Mouse (Mus musculus): ENCODE measurements around the gene Inafm2. TPM values are rescaled to one million over a fixed set of nuclear protein-coding genes. Genes with fewer than 3 reads are reported as not detected.

The Inafm2 gene
- polyA plus RNA-seq, 1 experiment = 28.5 TPM

GRCm38 (mm10) chr2:118764094-118764831 is 18.7 kb downstream of the Inafm2 start:
- Histone ChIP-seq H3K27ac (ENCODE audit: control insufficient read depth, insufficient read depth, low read depth, low read length, poor library complexity) (no peak overlapping the region), H3K4me3 (replicated peaks; ENCODE audit: control insufficient read depth, low read depth, low read length) (no peak overlapping the region), H3K4me1 (ENCODE audit: control insufficient read depth, insufficient read depth, low read length) (peaks cover 1% of the 10 kb centered on the region)
- TF ChIP-seq POLR2A (IDR thresholded peaks at IDR 0.05; ENCODE audit: borderline replicate concordance, control insufficient read depth, low read depth, low read length) (no peak), CTCF (IDR thresholded peaks at IDR 0.05; ENCODE audit: control insufficient read depth, insufficient read depth, low read length) (peak; percentile 33; the same call in 1 of the 2 replicates)
- 34% methylated on average over 11 of the region's 11 CpGs for WGBS

DNA sequence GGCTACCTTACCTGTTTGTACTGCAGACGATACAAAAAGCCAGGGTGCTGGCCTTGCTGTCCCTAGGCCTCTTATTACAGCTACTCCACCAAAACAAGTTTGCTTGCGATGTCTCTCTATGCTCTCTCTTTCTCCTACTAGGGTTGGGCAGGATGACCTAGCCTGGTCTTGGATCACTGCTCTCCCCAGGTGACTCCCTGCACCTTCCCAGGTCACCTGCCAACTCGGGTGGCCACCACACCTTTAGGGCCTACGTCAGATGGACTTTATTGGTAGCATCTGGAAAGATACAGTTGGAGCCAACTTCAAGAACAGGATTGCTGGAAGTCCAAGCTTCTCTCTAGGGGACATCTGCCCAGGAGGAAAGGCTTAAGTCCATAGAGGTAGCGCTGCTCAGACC is 19.3 kb downstream of the Inafm2 start:
- Histone ChIP-seq H3K4me3 (replicated peaks; ENCODE audit: control insufficient read depth, low read depth, low read length) (no peak overlapping the region), H3K27ac (ENCODE audit: control insufficient read depth, insufficient read depth, low read depth, low read length, poor library complexity) (no peak overlapping the region), H3K4me1 (ENCODE audit: control insufficient read depth, insufficient read depth, low read length) (peaks cover 1% of the 10 kb centered on the region)
- no peak for TF ChIP-seq CTCF (IDR thresholded peaks at IDR 0.05; ENCODE audit: control insufficient read depth, insufficient read depth, low read length)
- TF ChIP-seq POLR2A (IDR thresholded peaks at IDR 0.05; ENCODE audit: borderline replicate concordance, control insufficient read depth, low read depth, low read length) = no peak
- WGBS = 81% methylated on average over 5 of the region's 5 CpGs

DNA sequence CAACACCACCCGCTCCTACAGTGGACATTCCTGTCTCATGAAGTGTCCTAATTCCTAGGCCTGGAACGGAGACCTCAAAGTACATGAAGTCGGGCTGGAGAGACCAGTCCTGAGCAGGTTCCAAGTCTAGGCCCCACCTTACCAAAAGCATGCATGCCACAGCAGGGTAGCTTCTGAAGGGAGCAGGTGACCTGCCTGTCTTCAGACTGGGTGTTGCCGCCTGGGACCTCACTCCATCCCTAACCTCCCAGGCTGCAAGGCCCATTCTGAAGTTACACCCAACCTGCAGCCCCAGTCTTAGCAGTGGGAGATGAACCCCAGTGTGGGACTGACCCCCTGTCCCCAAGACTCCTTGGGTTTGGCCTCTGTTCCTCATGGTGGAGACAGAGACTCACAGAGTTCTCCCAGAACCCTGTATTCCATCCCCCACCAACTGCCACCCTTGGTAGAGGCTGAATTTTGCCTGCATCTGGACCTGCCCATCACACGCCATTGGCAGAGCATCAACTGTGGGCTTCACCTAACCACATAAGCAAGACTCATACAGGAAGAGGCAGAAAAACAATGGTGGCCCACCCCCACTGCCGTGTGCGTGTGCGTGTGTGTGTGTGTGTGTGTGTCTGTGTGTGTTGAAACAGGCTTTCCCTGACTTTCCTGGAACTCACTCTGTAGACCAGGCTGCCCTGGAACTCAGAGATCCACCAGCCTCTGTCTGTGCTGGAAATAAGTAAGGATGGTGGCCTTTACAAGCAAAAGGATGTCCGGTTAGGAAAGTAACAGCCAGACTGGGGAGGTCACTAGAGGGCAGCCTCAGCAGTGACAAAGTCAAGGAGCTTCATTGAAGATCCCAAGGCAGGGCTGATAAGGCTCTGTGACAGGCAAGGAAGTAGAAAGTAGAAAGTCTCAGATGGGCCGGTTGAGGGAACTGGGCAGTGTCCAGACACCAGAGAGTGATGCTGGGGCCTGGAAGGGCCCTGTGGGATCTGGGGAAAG is 20.8 kb downstream of the Inafm2 start:
- WGBS = 43% methylated on average over 10 of the region's 10 CpGs
- no peak for TF ChIP-seq POLR2A (IDR thresholded peaks at IDR 0.05; ENCODE audit: borderline replicate concordance, control insufficient read depth, low read depth, low read length)
- TF ChIP-seq CTCF (IDR thresholded peaks at IDR 0.05; ENCODE audit: control insufficient read depth, insufficient read depth, low read length) = no peak
- Histone ChIP-seq H3K4me3 (replicated peaks; ENCODE audit: control insufficient read depth, low read depth, low read length) (no peak overlapping the region), H3K4me1 (ENCODE audit: control insufficient read depth, insufficient read depth, low read length) (peaks cover 1% of the 10 kb centered on the region), H3K27ac (ENCODE audit: control insufficient read depth, insufficient read depth, low read depth, low read length, poor library complexity) (no peak overlapping the region)

GRCm38 (mm10) chr2:118772158-118772874 is 26.8 kb downstream of the Inafm2 start, which contains the start of gene Phgr1:
Phgr1 (plus strand) TSS chr2:118772769.
- WGBS = 63% methylated on average over 6 of the region's 6 CpGs
- TF ChIP-seq POLR2A (IDR thresholded peaks at IDR 0.05; ENCODE audit: borderline replicate concordance, control insufficient read depth, low read depth, low read length) = no peak
- no peak for TF ChIP-seq CTCF (IDR thresholded peaks at IDR 0.05; ENCODE audit: control insufficient read depth, insufficient read depth, low read length)
- no peak within 1 kb of the TSS for H3K4me3 ChIP-seq (replicated peaks; ENCODE audit: control insufficient read depth, low read depth, low read length)
- no peaks in the 10 kb centered on the region for H3K4me1 ChIP-seq (ENCODE audit: control insufficient read depth, insufficient read depth, low read length)
- no peak within 1 kb of the TSS for H3K27ac ChIP-seq (ENCODE audit: control insufficient read depth, insufficient read depth, low read depth, low read length, poor library complexity)

DNA sequence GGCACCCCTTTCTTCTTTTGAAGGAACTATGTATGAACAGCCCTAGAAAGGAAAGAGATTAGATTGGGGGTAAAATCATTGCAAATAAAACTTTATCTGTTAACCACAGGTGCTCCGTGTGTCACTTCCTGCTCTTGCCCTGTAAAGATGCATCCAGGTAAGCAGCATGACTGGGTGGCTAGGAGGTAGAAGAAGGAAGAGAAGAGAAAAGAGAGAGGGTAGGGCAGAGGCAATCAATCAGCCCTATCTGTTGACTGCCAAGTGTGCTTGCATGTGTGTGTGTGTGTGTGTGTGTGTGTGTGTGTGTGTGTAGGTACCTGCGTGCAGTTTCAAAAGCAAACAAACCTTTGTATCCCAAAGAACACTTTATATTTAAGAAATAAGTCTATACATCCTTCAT is 29.0 kb downstream of the Inafm2 start:
- no peak overlapping the region for H3K4me3 ChIP-seq (replicated peaks; ENCODE audit: control insufficient read depth, low read depth, low read length)
- no peak overlapping the region for H3K27ac ChIP-seq (ENCODE audit: control insufficient read depth, insufficient read depth, low read depth, low read length, poor library complexity)
- no peaks in the 10 kb centered on the region for H3K4me1 ChIP-seq (ENCODE audit: control insufficient read depth, insufficient read depth, low read length)
- TF ChIP-seq POLR2A (IDR thresholded peaks at IDR 0.05; ENCODE audit: borderline replicate concordance, control insufficient read depth, low read depth, low read length) (no peak), CTCF (IDR thresholded peaks at IDR 0.05; ENCODE audit: control insufficient read depth, insufficient read depth, low read length) (no peak)
- 56% methylated on average over 2 of the region's 2 CpGs for WGBS

- Histone ChIP-seq H3K27ac (ENCODE audit: control insufficient read depth, insufficient read depth, low read depth, low read length, poor library complexity) (no peak overlapping the region), H3K4me1 (ENCODE audit: control insufficient read depth, insufficient read depth, low read length) (no peaks in the 10 kb centered on the region; the same call in 1 of the 2 replicates), H3K4me3 (replicated peaks; ENCODE audit: control insufficient read depth, low read depth, low read length) (no peak overlapping the region)
- 4% methylated on average over 1 of the region's 1 CpGs for WGBS
- TF ChIP-seq POLR2A (IDR thresholded peaks at IDR 0.05; ENCODE audit: borderline replicate concordance, control insufficient read depth, low read depth, low read length) (no peak), CTCF (IDR thresholded peaks at IDR 0.05; ENCODE audit: control insufficient read depth, insufficient read depth, low read length) (no peak)
These were observed 29.8 kb downstream of the Inafm2 start for GRCm38 (mm10) chr2:118775396-118775795.

GRCm38 (mm10) chr2:118775846-118776245 is 30.3 kb downstream of the Inafm2 start:
- WGBS = 67% methylated on average over 4 of the region's 4 CpGs
- H3K4me3 ChIP-seq (replicated peaks; ENCODE audit: control insufficient read depth, low read depth, low read length) = no peak overlapping the region
- H3K4me1 ChIP-seq (ENCODE audit: control insufficient read depth, insufficient read depth, low read length) = no peaks in the 10 kb centered on the region; the same call in 1 of the 2 replicates
- TF ChIP-seq POLR2A (IDR thresholded peaks at IDR 0.05; ENCODE audit: borderline replicate concordance, control insufficient read depth, low read depth, low read length) (no peak), CTCF (IDR thresholded peaks at IDR 0.05; ENCODE audit: control insufficient read depth, insufficient read depth, low read length) (no peak)
- H3K27ac ChIP-seq (ENCODE audit: control insufficient read depth, insufficient read depth, low read depth, low read length, poor library complexity) = no peak overlapping the region; the same call in 1 of the 2 replicates
